Mouse (Mus musculus): ENCODE data around the gene Mapt. TPM values are rescaled to one million over a fixed set of nuclear protein-coding genes. Genes with fewer than 3 reads are reported as not detected.
"Not testable (repeated sequence)": the region's sequence is repeated elsewhere in the genome, so short reads cannot be mapped to it uniquely, and the experiment has no call there.

Gene Mapt
- total RNA-seq (2021), result 10 to 100 TPM; 51.5 to 54.4 TPM
- long read RNA-seq, experiment 1, full-length matches to known transcripts, result 1 of 24 reads
- long read RNA-seq, experiment 1, partial matches to known transcripts, result 3 of 24 reads
- long read RNA-seq, experiment 1, other reads (novel, unspliced or antisense), result 20 of 24 reads
- long read RNA-seq, experiment 2, partial matches to known transcripts, result 5 of 27 reads
- long read RNA-seq, experiment 2, other reads (novel, unspliced or antisense), result 22 of 27 reads

- intact Hi-C loops (cut with DNase I), result loop anchor here (2.0 to 10.0 kb wide), 2 partner anchors 48 to 214 kb away; no protein-coding TSS in a partner anchor
- peak; percentile 93 for DNase-seq
Measured at GRCm38 (mm10) chr11:104231041-104231911, at the start of gene Mapt. Gene Mapt, plus strand, starts transcription at chr11:104231390.

DNA sequence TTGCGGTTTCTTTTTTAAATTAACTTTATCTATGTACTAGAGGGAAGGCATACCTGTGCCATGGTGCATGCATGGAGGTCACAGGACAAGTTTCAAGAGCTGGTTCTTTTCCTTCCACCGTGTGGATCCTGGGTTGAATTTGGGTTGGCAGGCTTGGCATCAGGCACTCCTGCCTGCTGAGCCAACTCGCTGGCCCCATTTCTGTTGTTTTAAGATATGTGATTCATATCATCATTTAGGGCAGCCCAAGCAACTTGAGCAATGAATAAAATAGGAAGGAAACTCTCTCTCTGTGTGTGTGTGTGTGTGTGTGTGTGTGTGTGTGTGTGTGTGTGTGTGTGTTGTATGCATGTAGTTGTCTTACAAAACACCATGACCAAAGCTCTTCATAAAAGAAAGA lies 49.0 kb upstream of the Mapt start:
- no peak for DNase-seq
- intact Hi-C loops (cut with DNase I), result no loop called here

- DNase-seq, result no peak
- intact Hi-C loops (cut with DNase I), result no loop called here
Measured at GRCm38 (mm10) chr11:104186135-104186836, 44.9 kb upstream of the Mapt start, which contains the start of gene Sppl2c. Gene Sppl2c, plus strand, starts transcription at chr11:104186327.

DNA sequence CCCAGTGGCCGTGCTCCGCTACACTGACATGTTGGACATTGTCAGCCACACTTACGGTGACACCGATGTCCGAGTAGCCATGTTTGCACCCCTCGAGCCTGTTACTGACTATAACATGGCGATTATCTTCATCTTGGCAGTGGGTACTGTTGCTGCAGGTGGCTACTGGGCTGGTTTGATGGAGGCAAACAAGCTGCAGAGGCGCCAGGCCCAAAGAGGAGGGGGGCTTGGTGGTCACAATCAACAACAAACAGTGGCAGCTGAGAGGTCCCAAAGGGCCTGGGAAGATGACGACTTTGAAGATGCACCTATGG lies 44.4 kb upstream of the Mapt start:
- no peak for DNase-seq
- intact Hi-C loops (cut with DNase I), result no loop called here

DNA sequence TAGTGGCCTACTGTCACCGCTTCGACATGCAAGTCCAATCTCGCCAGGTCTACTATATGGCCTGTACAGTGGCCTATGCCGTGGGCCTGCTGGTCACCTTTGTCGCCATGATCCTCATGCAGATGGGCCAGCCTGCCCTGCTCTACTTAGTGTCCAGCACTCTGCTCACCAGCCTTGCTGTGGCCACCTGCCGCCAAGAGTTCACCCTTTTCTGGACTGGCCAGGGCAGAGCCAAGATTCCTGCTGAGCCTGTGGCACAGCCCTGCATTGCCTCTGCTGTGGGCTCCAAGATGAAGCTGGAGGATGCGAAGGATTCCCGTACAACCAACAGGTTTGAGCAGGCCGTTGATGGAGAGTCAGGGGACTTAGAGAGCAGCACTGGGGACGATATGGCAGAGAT lies 43.4 kb upstream of the Mapt start:
- intact Hi-C loops (cut with DNase I), result no loop called here
- DNase-seq, result no peak

DNA sequence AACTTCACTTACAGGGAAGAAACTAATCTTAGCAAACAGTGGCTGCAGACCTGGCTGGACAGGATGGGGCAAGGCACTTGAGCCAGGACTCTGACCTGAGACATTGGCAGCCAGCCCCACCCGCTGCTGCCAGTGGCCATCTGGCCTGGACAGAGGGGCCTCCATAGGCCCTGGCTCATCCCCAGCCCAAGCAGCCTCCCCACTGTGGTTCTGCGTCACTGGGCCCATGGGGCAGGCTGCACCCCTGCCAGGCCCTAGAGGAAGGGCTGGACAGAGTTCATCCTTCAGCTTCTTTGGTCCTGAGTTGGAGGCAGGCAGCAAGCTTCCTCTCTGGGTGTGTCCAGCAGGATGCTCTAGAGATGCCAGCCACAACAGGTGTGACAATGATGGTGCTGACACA lies 41.2 kb upstream of the Mapt start:
- intact Hi-C loops (cut with DNase I), result no loop called here
- DNase-seq, result no peak

GRCm38 (mm10) chr11:104195382-104195781 lies 35.8 kb upstream of the Mapt start:
- no peak for DNase-seq
- intact Hi-C loops (cut with DNase I), result no loop called here

- intact Hi-C loops (cut with DNase I), result no loop called here
- DNase-seq, result peak; percentile 66 to 87
Measured at GRCm38 (mm10) chr11:104195791-104196190, 35.4 kb upstream of the Mapt start.

DNA sequence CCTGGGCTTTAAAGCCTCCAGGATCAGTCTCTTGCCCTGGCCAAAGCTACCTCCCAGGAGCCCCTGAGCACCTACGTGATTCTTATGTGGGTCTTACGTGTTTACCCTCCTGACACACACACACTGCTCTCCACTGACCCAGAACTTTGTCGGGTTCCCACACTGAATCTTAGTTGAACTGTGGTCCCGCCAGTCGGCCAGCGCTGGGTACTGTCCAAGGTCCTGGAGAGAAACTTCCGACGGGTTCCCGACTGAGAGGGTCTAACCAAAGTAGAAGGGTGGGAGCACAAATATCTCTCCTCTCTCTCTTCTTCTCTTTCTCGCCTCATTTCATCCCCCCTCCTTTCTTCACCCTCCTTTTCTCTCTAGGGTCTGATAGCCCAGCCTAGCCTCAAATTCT lies 33.3 kb upstream of the Mapt start:
- intact Hi-C loops (cut with DNase I), result no loop called here
- DNase-seq, result peak; percentile 33 to 67

DNA sequence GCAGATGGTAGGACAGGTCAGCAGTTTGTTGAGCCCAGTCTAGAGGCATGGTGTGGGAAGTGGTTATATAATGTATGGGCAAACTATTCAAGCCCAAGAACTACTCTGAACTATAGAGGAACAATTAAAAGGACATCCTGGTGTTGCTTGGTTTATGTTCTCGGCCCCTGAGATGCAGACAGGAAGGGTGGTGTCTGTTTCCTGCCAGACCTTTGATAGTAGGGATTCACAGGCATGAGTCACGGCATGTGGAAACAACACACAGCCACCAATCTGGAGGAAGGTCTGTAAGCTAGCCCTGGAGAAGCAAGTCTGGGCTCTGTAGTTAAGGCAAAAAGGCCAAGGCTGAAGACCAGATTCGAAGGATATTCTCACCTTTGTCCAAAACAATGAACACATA lies 27.9 kb upstream of the Mapt start:
- DNase-seq, result no peak
- intact Hi-C loops (cut with DNase I), result no loop called here

GRCm38 (mm10) chr11:104206573-104206972 lies 24.6 kb upstream of the Mapt start:
- intact Hi-C loops (cut with DNase I), result no loop called here
- DNase-seq, result no peak

DNA sequence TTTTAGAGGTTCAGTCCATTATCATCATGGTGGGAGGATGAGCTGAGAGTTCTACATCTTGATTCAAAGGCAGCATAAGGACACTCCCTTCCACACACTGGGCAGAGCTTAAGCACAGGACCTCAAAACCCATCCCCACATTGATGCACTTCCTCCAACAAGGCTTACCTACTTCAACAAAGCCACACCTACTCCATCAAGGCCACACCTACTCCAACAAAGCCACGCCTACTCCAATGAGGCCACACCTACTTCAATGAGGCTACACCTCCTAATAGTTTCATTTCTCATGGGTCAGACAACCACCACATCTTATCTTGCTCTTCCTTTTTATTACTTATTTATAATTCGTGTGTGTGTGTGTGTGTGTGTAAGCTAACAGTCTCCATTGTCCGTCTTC lies 22.1 kb upstream of the Mapt start:
- intact Hi-C loops (cut with DNase I), result no loop called here
- DNase-seq, result no peak

DNA sequence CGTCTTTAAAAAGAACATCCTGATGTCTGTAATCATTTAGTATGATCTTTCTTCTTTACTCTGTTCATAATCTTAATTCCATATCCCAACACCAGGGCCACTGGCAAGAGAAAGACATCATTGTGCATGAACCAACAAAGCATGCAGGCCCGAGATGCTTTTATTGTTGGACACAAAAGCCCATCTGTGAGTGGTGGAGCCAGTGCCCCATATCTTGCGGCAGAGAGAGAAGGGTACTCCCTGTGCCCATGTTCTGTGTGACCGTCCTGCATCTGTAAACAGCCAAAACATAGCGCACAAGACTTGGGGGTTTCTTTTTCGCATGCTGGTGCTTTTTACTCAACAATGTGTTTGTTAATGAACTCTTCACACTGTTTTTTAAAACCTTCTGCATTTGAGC lies 19.9 kb upstream of the Mapt start:
- intact Hi-C loops (cut with DNase I), result no loop called here

GRCm38 (mm10) chr11:104214128-104214527 lies 17.1 kb upstream of the Mapt start:
- intact Hi-C loops (cut with DNase I); DNase-seq: not testable (repeated sequence)

More for the DNA sequence above, 19.9 kb upstream of the Mapt start:
- DNase-seq, result no peak

- intact Hi-C loops (cut with DNase I), result no loop called here
Measured at GRCm38 (mm10) chr11:104218075-104218474, 13.1 kb upstream of the Mapt start.

GRCm38 (mm10) chr11:104220291-104220690 lies 10.9 kb upstream of the Mapt start:
- intact Hi-C loops (cut with DNase I), result no loop called here
- no peak for DNase-seq

More at GRCm38 (mm10) chr11:104218075-104218474, 13.1 kb upstream of the Mapt start:
- no peak for DNase-seq

GRCm38 (mm10) chr11:104221751-104222150 lies 9.4 kb upstream of the Mapt start:
- intact Hi-C loops (cut with DNase I), result no loop called here

DNA sequence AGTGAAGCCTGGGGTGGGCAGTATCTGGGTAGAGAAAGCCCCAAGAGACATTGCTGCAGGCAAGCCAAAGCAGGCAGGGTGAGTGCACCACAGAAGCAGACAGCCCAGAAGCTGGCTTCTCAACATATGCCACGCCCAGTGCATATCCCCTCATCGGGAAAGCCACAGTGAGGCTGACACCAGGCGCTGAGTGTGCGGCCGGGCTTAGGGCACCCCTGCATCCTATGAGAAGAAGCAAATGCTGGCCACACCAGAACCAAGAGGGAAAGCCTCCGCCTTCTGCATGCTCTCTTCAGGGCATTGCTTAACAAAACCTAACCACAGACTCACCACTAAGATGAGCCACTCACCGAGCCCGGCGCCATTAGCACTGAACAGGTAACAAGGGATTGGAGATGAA lies 7.9 kb upstream of the Mapt start:
- no peak for DNase-seq
- intact Hi-C loops (cut with DNase I), result no loop called here

More at GRCm38 (mm10) chr11:104221751-104222150, 9.4 kb upstream of the Mapt start:
- no peak for DNase-seq

DNA sequence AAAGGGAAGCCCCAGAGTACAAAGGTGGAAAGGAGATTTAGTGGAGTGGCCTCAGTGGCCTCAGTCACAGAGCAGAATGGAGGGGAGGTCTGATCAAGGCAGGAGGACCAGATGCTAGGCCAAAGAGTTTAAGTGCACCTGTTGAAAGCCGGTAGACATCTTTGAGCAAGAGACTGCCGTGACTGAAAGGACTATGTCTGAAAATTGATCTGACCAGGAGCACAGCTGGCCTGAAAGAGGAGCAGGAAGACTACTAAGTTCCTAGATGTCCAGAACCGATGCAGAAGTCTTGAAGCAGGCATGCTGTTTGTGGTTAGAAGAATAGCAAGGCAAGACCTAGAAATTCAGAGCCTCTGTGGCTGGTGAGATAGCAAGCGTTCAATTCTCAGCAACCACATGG lies 1.8 kb upstream of the Mapt start:
- intact Hi-C loops (cut with DNase I), result no loop called here
- DNase-seq, result no peak

GRCm38 (mm10) chr11:104230066-104230778 lies 968 bp upstream of the Mapt start:
- no peak for DNase-seq
- intact Hi-C loops (cut with DNase I), result loop anchor here (2.0 to 10.0 kb wide), 2 partner anchors 49 to 215 kb away; no protein-coding TSS in a partner anchor
